Comparison of ENCODE assay signal across 7 mouse cellular contexts in genomic region chr6:135377583-135378319, GRCm38 (mm10). TPM values are rescaled to one million over a fixed set of nuclear protein-coding genes. Genes with fewer than 3 reads are reported as not detected.
DNase-seq lines count a peak whose midpoint lies in the region; ATAC-seq lines count a peak whose summit lies in the region.

No protein-coding gene starts in this region.

- 21% methylated on average over 16 of the region's 16 CpGs for WGBS in forebrain, embryonic 16.5 days
- 22% methylated on average over 16 of the region's 16 CpGs for WGBS in hindbrain, embryonic 14.5 days

- peak; percentile 61 for DNase-seq in T-cell, adult 2 months (ENCODE audit: low spot score)
- DNase-seq in cerebellum, adult 11-12 months = peak; percentile 10
- peak; percentile 89 for DNase-seq in hindbrain, embryonic 14.5 days (ENCODE audit: low spot score)
- peak; percentile 60 to 77 for DNase-seq in layer of hippocampus, postnatal 10 days (ENCODE audit: low spot score in 2 of 2)
- peak; percentile 82 for DNase-seq in lung, postnatal 10 days
- DNase-seq in right cerebral cortex, adult 18-20 months = peak; percentile 62

- peak overlapping the region; percentile 29 for H3K4me3 ChIP-seq in forebrain, embryonic 16.5 days (replicated peaks; ENCODE audit: low read length)
- peak overlapping the region; percentile 15; the same call in 1 of the 2 replicates for H3K4me3 ChIP-seq in hindbrain, embryonic 14.5 days (replicated peaks; ENCODE audit: low read length)

- H3K36me3 ChIP-seq in forebrain, embryonic 16.5 days (ENCODE audit: control insufficient read depth, insufficient read depth) = no peaks in the 10 kb centered on the region
- no peaks in the 10 kb centered on the region for H3K36me3 ChIP-seq in hindbrain, embryonic 14.5 days (replicated peaks; ENCODE audit: control insufficient read depth, insufficient read depth)

- H3K9me3 ChIP-seq in forebrain, embryonic 16.5 days (ENCODE audit: control insufficient read depth, low read length) = no peaks in the 10 kb centered on the region
- H3K9me3 ChIP-seq in hindbrain, embryonic 14.5 days (ENCODE audit: control insufficient read depth, low read length) = 0 out of 2 replicates have a peak, but pooled peaks cover 2% of the 10 kb centered on the region

- peak overlapping the region; percentile 55 for H3K4me2 ChIP-seq in forebrain, embryonic 16.5 days (ENCODE audit: low read length)
- peak overlapping the region; percentile 55 for H3K4me2 ChIP-seq in hindbrain, embryonic 14.5 days (replicated peaks)

- ATAC-seq in forebrain, embryonic 16.5 days = peak; percentile 65
- 0 out of 2 replicates have a peak, but pooled peaks have one; percentile 41 for ATAC-seq in hindbrain, embryonic 14.5 days (ENCODE audit: low FRiP score)

- H3K27ac ChIP-seq in forebrain, embryonic 16.5 days (ENCODE audit: low read length) = no peak overlapping the region
- no peak overlapping the region for H3K27ac ChIP-seq in hindbrain, embryonic 14.5 days

- peaks cover 13% of the 10 kb centered on the region for H3K4me1 ChIP-seq in forebrain, embryonic 16.5 days (replicated peaks; ENCODE audit: control insufficient read depth, insufficient read depth, low read length)
- peaks cover 8% of the 10 kb centered on the region for H3K4me1 ChIP-seq in hindbrain, embryonic 14.5 days (replicated peaks; ENCODE audit: control insufficient read depth, insufficient read depth, low read length)

- peak overlapping the region; percentile 26 for H3K9ac ChIP-seq in forebrain, embryonic 16.5 days (replicated peaks; ENCODE audit: low read depth, low read length)
- H3K9ac ChIP-seq in hindbrain, embryonic 14.5 days = no peak overlapping the region

- no peaks in the 10 kb centered on the region for H3K27me3 ChIP-seq in forebrain, embryonic 16.5 days (replicated peaks; ENCODE audit: control insufficient read depth, insufficient read depth, low read length)
- no peaks in the 10 kb centered on the region for H3K27me3 ChIP-seq in hindbrain, embryonic 14.5 days (ENCODE audit: control insufficient read depth, insufficient read depth, low read length)

RNA-seq across cellular contexts. Expression of gene Emp1, which starts 15.4 kb away (rescaled TPM):
- 4.7 and 9.2 TPM in 2 replicates for polyA plus RNA-seq in forebrain, embryonic 16.5 days (2015; fragmentation: Nextera tagmentation; extraction: Ambion mirVana)
- polyA plus RNA-seq in hindbrain, embryonic 14.5 days (2014; fragmentation: Nextera tagmentation; extraction: Ambion mirVana) = 4.9 and 5.3 TPM in 2 replicates
- 1 to 10 TPM; 5.4 to 5.5 TPM for total RNA-seq in layer of hippocampus, postnatal 10 days (2021)

Comparison
In these comparisons a context has a peak if more than half of its experiments do, and no peak if none do; other contexts are left out.
1. DNase-seq: peak in every context shown above with its lines; median percentile 89 in hindbrain, embryonic 14.5 days; 82 in lung, postnatal 10 days; 68 in layer of hippocampus, postnatal 10 days; 62 in right cerebral cortex, adult 18-20 months; 61 in T-cell, adult 2 months; 10 in cerebellum, adult 11-12 months.